Mouse (Mus musculus) hindbrain, embryonic 10.5 days (tissue): ENCODE measurements around the gene Shc1. TPM values are rescaled to one million over a fixed set of nuclear protein-coding genes. Genes with fewer than 3 reads are reported as not detected.
"Not testable (repeated sequence)": the region's sequence is repeated elsewhere in the genome, so short reads cannot be mapped to it uniquely, and the experiment has no call there.

Source experiments
- DNase-seq: peaks from one replicate; pipeline ENCODE4 v3.0.0-alpha.2; 2017; ENCODE audit warnings: low spot score
- H3K27ac ChIP-seq: fragments of 300-500 bp; sonication (generic); 2 replicates; pipeline ENCODE4 v1.5.1; 2016; ENCODE audit warnings: mild to moderate bottlenecking, moderate library complexity
- H3K27me3 ChIP-seq: fragments of 300-500 bp; sonication (generic); 2 replicates; pipeline ENCODE4 v1.6.1; 2016; ENCODE audit warnings: mild to moderate bottlenecking; ENCODE audit not compliant: poor library complexity, insufficient read depth, severe bottlenecking
- H3K36me3 ChIP-seq: fragments of 300-500 bp; sonication (generic); 2 replicates; pipeline ENCODE4 v1.6.1; 2016; ENCODE audit warnings: mild to moderate bottlenecking, moderate library complexity
- H3K4me1 ChIP-seq: fragments of 300-500 bp; sonication (generic); replicated peaks from 2 replicates; pipeline ENCODE4 v1.6.1; 2016; ENCODE audit warnings: mild to moderate bottlenecking
- H3K4me3 ChIP-seq: fragments of 300-500 bp; sonication (generic); 2 replicates; pipeline ENCODE4 v1.5.1; 2016; ENCODE audit warnings: mild to moderate bottlenecking, moderate library complexity
- H3K9me3 ChIP-seq: fragments of 300-500 bp; sonication (generic); 2 replicates; pipeline ENCODE4 v1.6.1; 2016; ENCODE audit warnings: mild to moderate bottlenecking, moderate library complexity
- WGBS: fragments of 180-500 bp; shearing (Covaris S2); methylation state at CpG from one replicate; pipeline ENCODE4 v1.1.7; 2016; 5-methylcytosine and 5-hydroxymethylcytosine counted together
- polyA plus RNA-seq: library from polyadenylated mRNA; unstranded; fragments of >200 nt; fragmentation: Nextera tagmentation; extraction: Ambion mirVana; gene quantifications from 2 replicates; pipeline ENCODE4 v1.2.1, GENCODE M21; 2016

The Shc1 gene
- polyA plus RNA-seq, 1 experiment from 2014 or later: 58.3 TPM

GRCm38 (mm10) chr3:89425141-89425525, 6.9 kb downstream of the Shc1 start:
- DNase-seq: no peak
- Histone ChIP-seq H3K27ac (no peak overlapping the region), H3K36me3 (peaks cover 57% of the 10 kb centered on the region), H3K9me3 (no peaks in the 10 kb centered on the region), H3K4me1 (peaks cover 40% of the 10 kb centered on the region), H3K27me3 (no peaks in the 10 kb centered on the region), H3K4me3 (no peak overlapping the region; the same call in 1 of the 2 replicates)
- 87% methylated on average over 5 of the region's 5 CpGs for WGBS

GRCm38 (mm10) chr3:89425876-89426275, 7.6 kb downstream of the Shc1 start:
- WGBS: 91% methylated on average over 4 of the region's 4 CpGs
- no peak overlapping the region for H3K4me3 ChIP-seq
- peaks cover 57% of the 10 kb centered on the region for H3K36me3 ChIP-seq
- H3K9me3 ChIP-seq: no peaks in the 10 kb centered on the region
- no peaks in the 10 kb centered on the region for H3K27me3 ChIP-seq
- no peak overlapping the region for H3K27ac ChIP-seq
- DNase-seq: no peak
- H3K4me1 ChIP-seq: peaks cover 41% of the 10 kb centered on the region

DNA sequence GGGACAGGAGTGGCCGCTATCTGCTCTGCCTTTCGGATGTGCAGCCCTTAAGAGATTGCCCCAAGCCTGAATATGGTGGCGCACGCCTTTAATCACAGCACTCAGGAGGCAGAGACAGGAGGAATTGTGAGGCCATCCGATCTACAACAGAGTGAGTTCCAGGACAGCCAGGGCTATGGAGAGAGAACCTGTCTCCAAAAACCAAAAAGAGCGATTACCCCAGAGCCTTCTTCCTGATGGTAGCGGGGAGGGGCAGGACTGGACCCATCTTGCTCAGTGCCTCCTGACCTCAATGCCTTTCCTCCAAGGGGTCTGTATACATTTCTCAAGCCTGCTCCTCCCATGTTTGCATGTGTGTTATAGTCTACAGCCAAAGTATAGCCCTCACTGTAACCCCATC, 10.8 kb downstream of the Shc1 start:
- not testable (repeated sequence) for H3K27ac ChIP-seq, H3K9me3 ChIP-seq, H3K27me3 ChIP-seq, H3K4me3 ChIP-seq, DNase-seq
- Histone ChIP-seq H3K4me1 (peaks cover 27% of the 10 kb centered on the region), H3K36me3 (peaks cover 66% of the 10 kb centered on the region)
- WGBS: 92% methylated on average over 7 of the region's 7 CpGs

GRCm38 (mm10) chr3:89430171-89431159, 12.2 kb downstream of the Shc1 start, which contains the start of gene Pygo2:
Pygo2 (plus strand) TSS chr3:89430214.
- peak; percentile 95 for DNase-seq
- Histone ChIP-seq H3K9me3 (no peaks in the 10 kb centered on the region), H3K4me1 (peaks cover 34% of the 10 kb centered on the region), H3K27ac (peak within 1 kb of the TSS; percentile 96), H3K36me3 (peaks cover 64% of the 10 kb centered on the region), H3K4me3 (peak within 1 kb of the TSS; percentile 100), H3K27me3 (no peaks in the 10 kb centered on the region)
- 3% methylated on average over 68 of the region's 68 CpGs for WGBS

GRCm38 (mm10) chr3:89432606-89433005, 14.4 kb downstream of the Shc1 start:
- no peaks in the 10 kb centered on the region for H3K27me3 ChIP-seq
- no peaks in the 10 kb centered on the region for H3K9me3 ChIP-seq
- H3K36me3 ChIP-seq: peaks cover 42% of the 10 kb centered on the region
- WGBS: 91% methylated on average over 8 of the region's 8 CpGs
- H3K4me1 ChIP-seq: peaks cover 50% of the 10 kb centered on the region
- no peak for DNase-seq
- no peak overlapping the region for H3K27ac ChIP-seq
- H3K4me3 ChIP-seq: no peak overlapping the region

GRCm38 (mm10) chr3:89434532-89434931, 16.3 kb downstream of the Shc1 start:
- H3K4me1 ChIP-seq: peaks cover 57% of the 10 kb centered on the region
- WGBS: 81% methylated on average over 11 of the region's 11 CpGs

GRCm38 (mm10) chr3:89435041-89435440, 16.8 kb downstream of the Shc1 start:
- 82% methylated on average over 7 of the region's 7 CpGs for WGBS
- Histone ChIP-seq H3K9me3 (no peaks in the 10 kb centered on the region), H3K27me3 (no peaks in the 10 kb centered on the region), H3K4me3 (no peak overlapping the region), H3K4me1 (peaks cover 52% of the 10 kb centered on the region), H3K27ac (no peak overlapping the region), H3K36me3 (peaks cover 35% of the 10 kb centered on the region)
- DNase-seq: no peak

More at GRCm38 (mm10) chr3:89434532-89434931, 16.3 kb downstream of the Shc1 start:
- H3K27ac ChIP-seq: no peak overlapping the region
- H3K4me3 ChIP-seq: no peak overlapping the region
- peaks cover 33% of the 10 kb centered on the region for H3K36me3 ChIP-seq
- H3K27me3 ChIP-seq: no peaks in the 10 kb centered on the region
- no peaks in the 10 kb centered on the region for H3K9me3 ChIP-seq
- no peak for DNase-seq

DNA sequence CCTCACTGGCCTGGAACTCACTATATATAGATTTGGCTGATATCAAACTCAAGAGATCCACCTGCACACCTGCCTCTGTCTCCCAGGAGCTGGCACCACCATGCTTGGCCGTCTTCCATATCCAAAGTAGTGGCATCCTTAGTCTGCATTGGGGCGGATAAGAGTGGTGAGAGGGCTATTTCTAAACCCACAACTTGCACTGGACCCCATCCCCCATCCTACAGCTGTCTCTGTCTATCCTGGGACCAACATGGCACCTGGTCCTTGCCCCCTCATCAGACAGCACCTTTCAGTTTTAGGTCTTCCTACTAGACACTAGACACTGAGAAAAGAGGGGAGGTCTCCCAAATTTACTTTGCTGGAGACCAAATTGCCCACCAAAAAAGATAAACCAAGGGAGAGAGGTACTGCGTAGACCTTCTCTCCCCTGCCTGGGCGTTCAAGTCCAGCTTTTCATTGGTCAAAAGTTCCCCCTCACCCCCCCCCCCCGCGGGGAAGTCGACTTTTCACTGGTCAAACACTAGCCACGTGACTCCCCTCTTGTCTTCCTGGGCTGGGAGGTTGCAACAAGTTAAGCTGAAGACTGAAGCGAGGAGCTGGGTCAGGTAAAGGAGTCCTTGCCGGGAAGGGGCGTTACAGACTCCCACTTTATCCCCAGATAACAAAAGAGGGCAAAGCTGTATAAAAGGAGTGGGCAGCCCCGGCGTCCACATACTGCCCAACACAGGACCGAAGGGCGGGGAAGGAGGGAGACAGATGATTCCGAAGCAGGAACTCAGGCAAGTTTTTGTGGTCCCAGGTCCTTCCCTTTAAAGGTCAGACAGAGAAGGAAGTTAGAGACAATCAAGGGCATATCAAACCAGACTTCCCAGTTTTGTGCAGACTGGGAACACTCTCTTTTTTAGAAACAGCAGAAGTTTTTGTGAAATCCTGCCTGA, 18.2 kb downstream of the Shc1 start, which contains the start of gene Pbxip1:
Pbxip1 (plus strand) TSS at position 531 of the 938 bp plus-strand sequence.
- peak within 1 kb of the TSS; percentile 60 for H3K4me3 ChIP-seq
- H3K27ac ChIP-seq: peak within 1 kb of the TSS; percentile 85
- H3K4me1 ChIP-seq: peaks cover 38% of the 10 kb centered on the region
- 4% methylated on average over 16 of the region's 16 CpGs for WGBS
- no peaks in the 10 kb centered on the region for H3K27me3 ChIP-seq
- no peaks in the 10 kb centered on the region for H3K9me3 ChIP-seq
- H3K36me3 ChIP-seq: peaks cover 48% of the 10 kb centered on the region
- DNase-seq: peak; percentile 88

DNA sequence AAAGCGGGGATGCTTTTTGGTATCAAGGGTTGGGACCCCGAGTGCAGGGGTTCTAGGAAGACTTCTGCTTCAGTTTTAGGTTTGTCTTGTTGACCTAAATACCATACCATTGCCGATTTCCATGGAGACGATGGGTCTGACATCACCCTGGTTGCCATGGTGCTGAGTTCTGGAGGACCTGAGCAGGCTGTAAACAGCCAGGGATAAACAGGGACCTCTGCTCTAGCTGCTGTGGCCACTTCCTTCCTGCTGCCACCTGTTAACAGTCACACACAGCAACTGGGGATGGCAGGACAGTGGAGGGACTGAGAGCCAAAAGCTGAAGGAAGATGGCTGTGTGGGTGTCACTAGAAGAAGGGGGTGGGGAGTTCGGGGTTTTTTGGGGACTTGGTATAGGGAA, 19.0 kb downstream of the Shc1 start:
- H3K4me3 ChIP-seq: peak overlapping the region; percentile 60
- H3K36me3 ChIP-seq: peaks cover 45% of the 10 kb centered on the region
- H3K27me3 ChIP-seq: no peaks in the 10 kb centered on the region
- peak; percentile 40 for DNase-seq
- no peaks in the 10 kb centered on the region for H3K9me3 ChIP-seq
- H3K27ac ChIP-seq: peak overlapping the region; percentile 85
- WGBS: 29% methylated on average over 5 of the region's 5 CpGs
- peaks cover 35% of the 10 kb centered on the region for H3K4me1 ChIP-seq

- Histone ChIP-seq H3K9me3 (no peaks in the 10 kb centered on the region), H3K27ac (no peak overlapping the region), H3K36me3 (peaks cover 33% of the 10 kb centered on the region; the same call in 1 of the 2 replicates), H3K27me3 (no peaks in the 10 kb centered on the region), H3K4me3 (no peak overlapping the region), H3K4me1 (peaks cover 23% of the 10 kb centered on the region)
- WGBS: 95% methylated on average over 2 of the region's 2 CpGs
- no peak for DNase-seq
Observed at GRCm38 (mm10) chr3:89440691-89441090, 22.4 kb downstream of the Shc1 start.

DNA sequence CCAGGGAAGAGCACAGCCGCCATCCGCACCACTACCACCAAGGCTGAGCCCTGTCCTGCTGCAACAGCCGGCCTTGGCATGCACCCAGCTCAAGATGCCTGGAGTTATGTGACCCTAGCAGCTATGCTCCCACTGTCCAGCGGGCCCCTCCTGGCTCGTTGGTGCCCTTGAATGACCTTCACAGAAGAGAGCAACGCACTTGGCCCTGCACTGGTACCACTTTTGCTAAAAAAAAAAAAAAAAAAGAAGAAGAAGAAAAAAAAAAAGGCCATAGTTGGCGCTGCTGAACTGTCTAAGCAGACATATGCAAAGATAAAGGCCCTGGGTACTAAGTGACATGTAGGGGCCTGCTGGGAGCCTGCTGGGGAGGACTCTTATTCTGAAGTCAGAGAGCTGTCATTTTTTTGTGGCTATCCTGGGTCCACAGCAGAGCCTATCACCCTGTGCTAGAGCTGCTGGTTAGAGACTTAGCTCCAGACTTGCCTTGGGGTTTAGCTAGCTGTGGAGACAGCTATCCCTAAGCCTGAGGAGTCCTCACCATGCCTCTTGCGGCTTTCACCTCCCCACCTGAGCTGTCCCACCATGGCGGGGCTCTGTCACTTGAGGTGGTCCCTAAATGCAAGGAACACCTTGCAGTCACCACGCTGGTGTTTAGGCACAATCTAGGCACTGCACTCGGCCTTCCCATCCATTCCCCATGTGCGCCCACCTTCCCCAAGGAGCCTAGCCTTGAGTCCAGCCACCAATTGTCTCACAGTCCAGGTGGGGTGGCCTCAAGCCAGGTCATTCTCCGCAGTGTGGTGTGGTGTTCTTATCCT, 30.7 kb downstream of the Shc1 start:
- DNase-seq: no peak
- Histone ChIP-seq H3K4me1 (peaks cover 12% of the 10 kb centered on the region), H3K27me3 (no peaks in the 10 kb centered on the region), H3K36me3 (peaks cover 32% of the 10 kb centered on the region), H3K4me3 (no peak overlapping the region), H3K9me3 (no peaks in the 10 kb centered on the region), H3K27ac (no peak overlapping the region)
- WGBS: 70% methylated on average over 13 of the region's 13 CpGs

GRCm38 (mm10) chr3:89449541-89449940, 31.3 kb downstream of the Shc1 start:
- peak; percentile 67 for DNase-seq
- WGBS: 39% methylated on average over 7 of the region's 7 CpGs
- H3K9me3 ChIP-seq: no peaks in the 10 kb centered on the region
- H3K36me3 ChIP-seq: peaks cover 29% of the 10 kb centered on the region
- H3K4me3 ChIP-seq: no peak overlapping the region
- no peak overlapping the region for H3K27ac ChIP-seq
- H3K4me1 ChIP-seq: peaks cover 14% of the 10 kb centered on the region
- no peaks in the 10 kb centered on the region for H3K27me3 ChIP-seq
